Mouse (Mus musculus): ENCODE measurements at regions not wholly inside any gene's neighbourhood (a gene's known extent, or its start where the extent isn't known, plus 50 kb on each side); places are given as distances from the start of the nearest gene placed in this dataset.

- DNase-seq (ENCODE audit: low spot score in 2 of 2) = no peak
Observed at GRCm38 (mm10) chr16:55470721-55471120, 172.9 kb upstream of the Zpld1 start.

- no peak for DNase-seq (ENCODE audit: low spot score in 2 of 2)
Observed at GRCm38 (mm10) chr16:55469703-55470102, 171.9 kb upstream of the Zpld1 start.

GRCm38 (mm10) chr16:55468833-55469458 is 171.2 kb upstream of the Zpld1 start:
- DNase-seq (ENCODE audit: low spot score in 2 of 2) = peak; percentile 80 to 96

GRCm38 (mm10) chr16:55460519-55460918 is 162.7 kb upstream of the Zpld1 start:
- DNase-seq (ENCODE audit: low spot score in 2 of 2) = no peak

- no peak for DNase-seq (ENCODE audit: low spot score in 2 of 2)
Observed at GRCm38 (mm10) chr16:55447581-55447980, 149.8 kb upstream of the Zpld1 start.

- no peak for DNase-seq (ENCODE audit: low spot score in 2 of 2)
Observed at GRCm38 (mm10) chr16:55442821-55443581, 145.2 kb upstream of the Zpld1 start.

- peak; percentile 3 to 43 for DNase-seq (ENCODE audit: low spot score in 2 of 2)
Observed at GRCm38 (mm10) chr16:55435139-55435968, 137.6 kb upstream of the Zpld1 start.

GRCm38 (mm10) chr16:55421569-55422342 is 124.0 kb upstream of the Zpld1 start:
- DNase-seq (ENCODE audit: low spot score in 2 of 2) = no peak

- DNase-seq (ENCODE audit: low spot score in 2 of 2) = no peak
Observed at GRCm38 (mm10) chr16:55420876-55421568, 123.2 kb upstream of the Zpld1 start.

GRCm38 (mm10) chr16:55418871-55419270 is 121.1 kb upstream of the Zpld1 start:
- DNase-seq (ENCODE audit: low spot score in 2 of 2) = no peak

- no peak for DNase-seq (ENCODE audit: low spot score in 2 of 2)
Observed at GRCm38 (mm10) chr16:55400818-55401217, 103.0 kb upstream of the Zpld1 start.

- DNase-seq (ENCODE audit: low spot score in 2 of 2) = no peak
Observed at GRCm38 (mm10) chr16:55394864-55395263, 97.1 kb upstream of the Zpld1 start.

GRCm38 (mm10) chr16:55390400-55390799 is 92.6 kb upstream of the Zpld1 start:
- peak in 1 of 2 experiments; percentile 7 for DNase-seq (ENCODE audit: low spot score in 2 of 2)

- no peak for DNase-seq (ENCODE audit: low spot score in 2 of 2)
Observed at GRCm38 (mm10) chr16:55379996-55380395, 82.2 kb upstream of the Zpld1 start.

- no peak for DNase-seq (ENCODE audit: low spot score in 2 of 2)
Observed at GRCm38 (mm10) chr16:55379189-55379588, 81.4 kb upstream of the Zpld1 start.

GRCm38 (mm10) chr16:55378701-55379100 is 80.9 kb upstream of the Zpld1 start:
- DNase-seq (ENCODE audit: low spot score in 2 of 2) = no peak

GRCm38 (mm10) chr16:55375922-55376321 is 78.1 kb upstream of the Zpld1 start:
- DNase-seq (ENCODE audit: low spot score in 2 of 2) = no peak

GRCm38 (mm10) chr16:55357686-55358085 is 59.9 kb upstream of the Zpld1 start:
- DNase-seq (ENCODE audit: low spot score in 2 of 2) = peak in 1 of 2 experiments; percentile 12

GRCm38 (mm10) chr16:55356097-55356496 is 58.3 kb upstream of the Zpld1 start:
- no peak for DNase-seq (ENCODE audit: low spot score in 2 of 2)

Measured in layer of hippocampus, adult 18-20 months (tissue).